Mouse (Mus musculus) gastrocnemius, adult 18-20 months (tissue): ENCODE measurements around the gene Zdhhc14. TPM values are rescaled to one million over a fixed set of nuclear protein-coding genes. Genes with fewer than 3 reads are reported as not detected.

Experiments used
- total RNA-seq, 2 experiments: library from RNA; stranded (reverse); gene quantifications; 2 replicates each; pipeline ENCODE4 v1.2.3; 2021

Gene Zdhhc14
- total RNA-seq, 2 experiments from 2014 or later: 3.9 to 5.0 TPM

Other genes with a start within 250 kb of the Zdhhc14 start
- under 1 TPM; 0.37 to 0.45 TPM for gene Ldhal6b, start 73.8 kb upstream of the Zdhhc14 start, total RNA-seq
- gene Tmem242, start 52.3 kb upstream of the Zdhhc14 start, total RNA-seq: 100 to 1,000 TPM; 147 to 152 TPM